Mouse (Mus musculus) stomach, postnatal 0 days (tissue): Measurements from ENCODE around the gene Ctsg.

Source experiments
- CTCF ChIP-seq: IDR thresholded peaks from 2 replicates; pipeline ENCODE4 v1.5.1; 2016; ENCODE audit warnings: antibody characterized with exemption, low read depth, mild to moderate bottlenecking, moderate library complexity
- EP300 ChIP-seq: optimal IDR thresholded peaks from 2 replicates; pipeline ENCODE3; 2016; ENCODE audit warnings: antibody characterized with exemption

DNA sequence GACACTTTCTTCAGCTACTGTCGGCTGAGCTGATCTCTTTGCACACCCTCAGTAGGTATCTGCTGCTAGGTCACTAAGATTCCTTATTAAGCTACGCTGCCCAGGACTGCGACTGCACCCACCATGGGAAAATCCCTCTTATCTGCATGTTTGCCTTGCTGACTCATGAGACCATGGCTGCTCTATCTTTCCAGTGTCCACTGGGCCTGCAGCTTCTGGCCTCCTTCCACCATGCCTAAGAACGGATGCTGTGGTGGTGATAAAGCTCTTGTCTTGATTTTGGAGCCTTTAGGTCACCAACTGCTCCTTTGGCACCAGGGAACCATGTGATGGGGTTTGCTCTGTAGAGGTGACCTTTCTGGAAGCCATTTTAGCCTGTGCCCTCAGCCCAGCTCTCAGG, 44.7 kb downstream of the Ctsg start:
- TF ChIP-seq CTCF (no peak), EP300 (no peak)
